Mouse (Mus musculus): ENCODE results near the gene Rspry1. TPM values are rescaled to one million over a fixed set of nuclear protein-coding genes. Genes with fewer than 3 reads are reported as not detected.

Gene Rspry1
- total and polyA plus RNA-seq, 2 experiments from 2014 or later: 31.4 to 36.1 TPM

DNA sequence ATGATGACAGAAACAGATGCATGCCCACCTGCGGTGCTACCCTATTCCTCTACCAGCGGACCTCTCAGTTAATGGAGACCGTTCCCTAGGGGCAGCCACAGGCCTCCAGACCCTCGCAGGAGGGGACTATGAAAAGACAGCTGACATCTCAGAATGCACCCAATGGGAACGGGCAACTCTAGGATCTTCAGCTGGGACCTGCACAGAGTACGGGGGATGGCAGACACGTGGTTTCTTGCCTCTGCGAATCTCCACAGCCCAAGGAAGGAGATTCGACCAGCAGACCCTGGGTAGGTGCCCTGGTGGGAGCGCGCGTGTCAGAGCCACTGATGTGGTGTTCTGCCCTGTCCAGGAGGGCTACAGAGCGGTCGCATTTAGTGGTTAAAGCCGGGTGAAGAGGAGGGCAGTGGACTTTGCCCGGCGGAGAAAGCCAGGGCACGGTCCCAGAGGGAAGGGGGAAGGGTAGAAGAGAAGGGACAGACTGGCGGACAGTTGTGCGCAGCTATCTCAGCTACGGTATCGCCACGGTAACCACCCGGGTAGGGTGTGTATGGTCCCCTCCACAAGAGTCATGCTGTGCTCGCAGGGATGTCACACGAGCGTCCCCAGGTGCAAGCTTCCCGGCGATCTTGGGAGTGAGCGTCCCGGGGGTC, 93.7 kb downstream of the Rspry1 start:
- peaks cover 28% of the 10 kb centered on the region for H3K27me3 ChIP-seq (ENCODE audit: insufficient read depth, low read length)
- H3K4me2 ChIP-seq (ENCODE audit: low read depth, low read length): peak overlapping the region; percentile 67
- H3K36me3 ChIP-seq (ENCODE audit: insufficient read depth, low read length): no peaks in the 10 kb centered on the region
- peak overlapping the region; percentile 15; the same call in 1 of the 2 replicates for H3K27ac ChIP-seq
- 2% methylated on average over 31 of the region's 31 CpGs for whole genome bisulfite sequencing
- ATAC-seq: peak; percentile 44
- peak; percentile 26 for DNase-seq (ENCODE audit: low spot score)
- no peak for TF ChIP-seq CTCF (IDR thresholded peaks at IDR 0.05; ENCODE audit: low read depth)
- H3K4me3 ChIP-seq (ENCODE audit: low read length): peak overlapping the region; percentile 44
- H3K9ac ChIP-seq (replicated peaks; ENCODE audit: low read length): peak overlapping the region; percentile 49; the same call in 1 of the 2 replicates
- no peaks in the 10 kb centered on the region for H3K9me3 ChIP-seq (ENCODE audit: low read length)
- H3K4me1 ChIP-seq (ENCODE audit: insufficient read depth, low read length): peaks cover 13% of the 10 kb centered on the region; the same call in 1 of the 2 replicates

DNA sequence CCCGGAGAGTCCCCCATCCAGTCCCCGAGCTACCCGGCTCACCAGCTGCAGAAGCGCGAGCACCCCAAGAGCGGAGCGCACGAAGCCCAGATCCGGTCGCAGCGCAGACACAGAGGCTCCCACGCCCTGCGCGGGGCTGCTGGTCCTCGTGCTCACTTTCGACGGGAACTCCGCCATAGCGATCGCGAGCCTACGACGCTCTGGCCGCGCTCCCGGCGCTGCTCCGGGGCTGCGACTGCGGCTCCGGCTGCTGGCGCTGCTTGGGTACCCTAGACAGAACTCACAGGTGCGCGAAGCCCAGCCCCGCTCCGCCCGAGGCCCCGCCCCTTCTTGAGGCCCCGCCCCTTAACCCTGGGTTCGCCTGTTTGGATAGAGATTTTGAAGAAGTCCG, 94.3 kb downstream of the Rspry1 start, which contains the start of gene Pllp:
TSS of gene Pllp (minus strand) at position 285 of the 391 bp plus-strand sequence.
- Histone ChIP-seq H3K4me1 (ENCODE audit: insufficient read depth, low read length) (peaks cover 12% of the 10 kb centered on the region; the same call in 1 of the 2 replicates), H3K27ac (peak within 1 kb of the TSS; percentile 15; the same call in 1 of the 2 replicates), H3K27me3 (ENCODE audit: insufficient read depth, low read length) (peaks cover 28% of the 10 kb centered on the region), H3K4me3 (ENCODE audit: low read length) (peak within 1 kb of the TSS; percentile 44), H3K36me3 (ENCODE audit: insufficient read depth, low read length) (no peaks in the 10 kb centered on the region), H3K9me3 (ENCODE audit: low read length) (no peaks in the 10 kb centered on the region), H3K9ac (replicated peaks; ENCODE audit: low read length) (peak within 1 kb of the TSS; percentile 49; the same call in 1 of the 2 replicates), H3K4me2 (ENCODE audit: low read depth, low read length) (peak within 1 kb of the TSS; percentile 67)
- DNase-seq (ENCODE audit: low spot score): peak; percentile 61
- ATAC-seq: peak; percentile 72
- no peak for TF ChIP-seq CTCF (IDR thresholded peaks at IDR 0.05; ENCODE audit: low read depth)
- WGBS: under 1% methylated on average over 41 of the region's 41 CpGs

DNA sequence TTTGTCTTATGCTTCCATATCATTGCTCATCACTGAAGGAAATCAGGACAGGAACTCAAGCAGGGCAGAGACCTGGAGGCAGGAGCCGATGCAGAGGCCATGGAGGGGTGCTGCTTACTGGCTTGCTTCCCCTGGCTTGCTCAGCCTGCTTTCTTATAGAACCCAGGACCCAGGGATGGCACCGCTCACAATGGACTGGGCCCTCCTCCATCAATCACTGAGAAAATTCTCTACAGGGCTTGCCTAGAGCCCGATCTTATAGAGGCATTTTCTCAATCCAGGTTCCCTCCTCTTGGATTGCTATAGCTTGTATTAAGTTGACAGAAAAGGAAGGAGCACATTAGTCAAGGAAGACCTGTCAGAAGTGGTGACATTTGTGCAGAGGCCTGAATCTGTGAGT, 94.8 kb downstream of the Rspry1 start:
- DNase-seq (ENCODE audit: low spot score): no peak
- no peak for ATAC-seq
- Histone ChIP-seq H3K9me3 (ENCODE audit: low read length) (no peaks in the 10 kb centered on the region), H3K36me3 (ENCODE audit: insufficient read depth, low read length) (no peaks in the 10 kb centered on the region), H3K4me3 (ENCODE audit: low read length) (peak overlapping the region; percentile 44), H3K27ac (no peak overlapping the region), H3K27me3 (ENCODE audit: insufficient read depth, low read length) (peaks cover 28% of the 10 kb centered on the region), H3K4me1 (ENCODE audit: insufficient read depth, low read length) (peaks cover 9% of the 10 kb centered on the region; the same call in 1 of the 2 replicates), H3K4me2 (ENCODE audit: low read depth, low read length) (peak overlapping the region; percentile 67), H3K9ac (replicated peaks; ENCODE audit: low read length) (no peak overlapping the region; the same call in 1 of the 2 replicates)
- no peak for TF ChIP-seq CTCF (IDR thresholded peaks at IDR 0.05; ENCODE audit: low read depth)
- WGBS: 53% methylated on average over 3 of the region's 3 CpGs

DNA sequence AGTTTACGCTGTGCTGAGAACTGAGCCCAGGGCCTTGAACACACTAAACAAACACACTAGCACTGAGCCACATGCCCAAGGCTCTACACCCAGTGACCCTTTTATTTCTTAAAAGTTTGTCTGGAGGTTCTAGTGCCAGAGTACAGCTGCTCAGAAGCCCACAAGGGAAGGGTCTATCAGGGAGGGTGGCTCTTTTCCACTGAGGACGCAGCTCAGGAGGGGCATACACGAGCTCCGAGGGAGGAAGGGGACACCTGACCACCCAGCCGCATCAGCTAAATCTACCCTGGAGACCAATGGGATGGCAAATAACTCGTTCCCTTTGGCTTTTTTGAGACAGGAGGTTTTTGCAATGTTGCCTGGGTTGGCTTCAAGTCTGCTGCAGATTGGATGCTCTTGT, 96.2 kb downstream of the Rspry1 start:
- no peak for DNase-seq (ENCODE audit: low spot score)
- H3K9ac ChIP-seq (replicated peaks; ENCODE audit: low read length): no peak overlapping the region
- H3K4me2 ChIP-seq (ENCODE audit: low read depth, low read length): no peak overlapping the region
- 0 out of 2 replicates have a peak, but pooled peaks cover 9% of the 10 kb centered on the region for H3K4me1 ChIP-seq (ENCODE audit: insufficient read depth, low read length)
- no peak for ATAC-seq
- no peak overlapping the region for H3K4me3 ChIP-seq (ENCODE audit: low read length)
- WGBS: 80% methylated on average over 6 of the region's 6 CpGs
- no peaks in the 10 kb centered on the region for H3K9me3 ChIP-seq (ENCODE audit: low read length)
- H3K27me3 ChIP-seq (ENCODE audit: insufficient read depth, low read length): peaks cover 24% of the 10 kb centered on the region
- TF ChIP-seq CTCF (IDR thresholded peaks at IDR 0.05; ENCODE audit: low read depth): no peak
- no peak overlapping the region for H3K27ac ChIP-seq
- H3K36me3 ChIP-seq (ENCODE audit: insufficient read depth, low read length): no peaks in the 10 kb centered on the region

DNA sequence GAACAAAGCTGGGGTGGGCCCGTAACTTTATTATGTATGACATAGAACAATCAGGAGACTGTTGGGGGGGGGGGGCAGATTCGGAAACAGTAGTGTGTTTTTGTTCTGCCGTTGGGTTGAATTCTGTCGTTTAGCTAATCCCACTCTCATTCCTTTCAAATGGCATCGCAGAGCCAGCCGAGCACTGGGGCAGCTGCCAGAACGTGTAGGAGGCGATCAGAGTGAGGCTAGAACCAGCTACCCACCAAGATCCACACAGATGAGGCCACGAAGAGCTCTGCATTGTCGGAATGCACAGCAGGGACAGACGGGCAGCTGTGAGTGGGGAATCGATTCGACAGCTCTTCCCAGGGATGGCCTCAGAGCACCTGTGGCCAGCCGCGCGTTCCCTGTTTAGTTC, 97.6 kb downstream of the Rspry1 start:
- Histone ChIP-seq H3K9ac (replicated peaks; ENCODE audit: low read length) (no peak overlapping the region), H3K36me3 (ENCODE audit: insufficient read depth, low read length) (no peaks in the 10 kb centered on the region), H3K4me2 (ENCODE audit: low read depth, low read length) (no peak overlapping the region), H3K27me3 (ENCODE audit: insufficient read depth, low read length) (peaks cover 20% of the 10 kb centered on the region), H3K27ac (no peak overlapping the region), H3K9me3 (ENCODE audit: low read length) (no peaks in the 10 kb centered on the region), H3K4me3 (ENCODE audit: low read length) (no peak overlapping the region), H3K4me1 (ENCODE audit: insufficient read depth, low read length) (0 out of 2 replicates have a peak, but pooled peaks cover 9% of the 10 kb centered on the region)
- DNase-seq (ENCODE audit: low spot score) (no peak), ATAC-seq (no peak)
- WGBS: 57% methylated on average over 16 of the region's 16 CpGs
- no peak for TF ChIP-seq CTCF (IDR thresholded peaks at IDR 0.05; ENCODE audit: low read depth)

DNA sequence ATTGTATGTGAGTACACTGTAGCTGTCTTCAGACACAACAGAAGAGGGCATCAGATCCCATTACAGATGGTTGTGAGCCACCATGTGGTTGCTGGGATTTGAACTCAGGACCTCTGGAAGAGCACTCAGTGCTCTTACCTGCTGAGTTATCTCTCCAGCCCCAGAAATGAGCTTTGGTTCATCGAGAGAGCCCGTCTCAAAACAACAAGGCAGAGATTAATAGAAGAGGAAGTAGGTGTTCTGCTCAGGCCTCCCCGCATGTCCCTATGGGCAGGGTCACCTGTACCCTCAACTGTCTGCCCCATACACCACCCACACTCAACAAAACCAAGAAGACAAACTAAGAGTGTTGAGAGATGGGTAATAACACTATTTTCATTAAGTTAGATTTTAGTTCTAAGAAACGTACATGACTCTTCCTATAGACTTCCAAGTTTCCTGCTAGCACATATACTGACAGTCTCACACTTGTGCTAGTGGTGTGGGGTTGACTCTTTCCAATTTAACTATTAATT, 98.7 kb downstream of the Rspry1 start:
- Histone ChIP-seq H3K4me3 (ENCODE audit: low read length) (no peak overlapping the region), H3K9ac (replicated peaks; ENCODE audit: low read length) (no peak overlapping the region), H3K27ac (no peak overlapping the region), H3K4me2 (ENCODE audit: low read depth, low read length) (no peak overlapping the region), H3K36me3 (ENCODE audit: insufficient read depth, low read length) (no peaks in the 10 kb centered on the region), H3K4me1 (ENCODE audit: insufficient read depth, low read length) (0 out of 2 replicates have a peak, but pooled peaks cover 5% of the 10 kb centered on the region), H3K9me3 (ENCODE audit: low read length) (no peaks in the 10 kb centered on the region), H3K27me3 (ENCODE audit: insufficient read depth, low read length) (peaks cover 16% of the 10 kb centered on the region)
- 89% methylated on average over 4 of the region's 4 CpGs for WGBS
- no peak for TF ChIP-seq CTCF (IDR thresholded peaks at IDR 0.05; ENCODE audit: low read depth)
- DNase-seq (ENCODE audit: low spot score): no peak
- no peak for ATAC-seq
